Mouse (Mus musculus): Measurements from ENCODE around the gene Pard3b.

GRCm38 (mm10) chr1:62048592-62048991 is 410.0 kb downstream of the Pard3b start:
- TF ChIP-seq CTCF (IDR thresholded peaks at IDR 0.05; ENCODE audit: low read depth) (no peak), EP300 (IDR thresholded peaks at IDR 0.05; ENCODE audit: low read depth) (no peak)
